Mouse (Mus musculus) kidney, postnatal 10 days (tissue): ENCODE measurements around the gene Mycbp2.
A peak's percentile ranks its signal among the peaks of the same experiment; 100 is the strongest.

Experiments used
- DNase-seq: peaks from one replicate; pipeline ENCODE4 v3.0.0; 2021; ENCODE audit warnings: mixed read lengths

Gene Mycbp2

DNA sequence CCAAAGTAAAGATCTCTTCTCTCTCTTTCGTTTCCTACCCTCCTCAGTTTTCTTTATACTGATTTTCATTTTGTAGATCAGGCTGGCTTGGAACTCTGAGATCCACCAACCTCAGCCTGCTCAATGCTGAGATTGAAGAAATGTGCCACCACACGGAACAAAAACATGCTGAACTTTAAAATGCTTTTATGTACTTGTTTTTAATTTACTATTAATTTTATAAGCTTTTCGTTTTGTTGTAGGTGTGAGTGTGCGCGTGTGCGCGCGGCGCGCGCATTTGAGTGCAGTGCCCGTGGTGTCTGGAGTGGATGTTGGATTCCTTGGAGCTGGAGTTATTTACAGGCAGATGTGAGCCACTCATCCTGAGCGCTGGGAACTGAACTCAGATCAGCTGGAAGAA is 246.3 kb downstream of the Mycbp2 start:
- no peak for DNase-seq

DNA sequence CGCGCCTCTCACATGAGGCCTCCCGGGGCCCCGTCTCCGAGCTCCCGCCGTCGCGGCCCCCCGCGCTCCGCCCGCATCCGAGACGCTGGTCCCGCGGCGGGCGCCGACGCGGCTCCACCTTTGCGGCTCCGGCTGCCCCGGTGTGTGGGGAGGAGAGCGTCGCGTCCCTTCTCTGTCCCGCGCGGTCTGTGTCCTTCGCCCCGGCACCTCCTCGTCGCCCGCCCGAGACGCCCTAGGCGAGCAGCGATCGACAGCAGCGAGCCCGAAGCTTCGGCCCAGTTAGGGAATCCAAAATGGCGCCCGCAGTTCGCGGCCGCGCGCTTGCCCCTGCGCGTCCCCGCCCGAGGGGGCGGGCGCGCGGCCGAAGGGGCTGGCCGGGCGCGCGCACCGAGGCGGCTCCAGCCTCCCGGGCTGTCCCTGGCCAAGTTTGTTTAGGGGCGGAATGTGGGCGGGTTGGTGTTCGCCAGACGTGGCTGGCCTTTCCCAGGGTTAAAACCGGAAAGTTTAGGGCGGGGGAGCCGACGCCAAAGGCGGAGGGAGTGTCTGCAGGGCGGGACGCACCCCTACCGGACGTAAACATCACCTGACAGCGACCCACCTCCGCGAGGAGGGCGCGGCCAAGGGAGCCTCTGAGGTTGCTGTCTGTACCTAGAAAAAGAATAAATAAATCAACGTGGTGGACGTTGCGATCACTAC is 247.2 kb downstream of the Mycbp2 start, which contains the start of gene Fbxl3:
Fbxl3 (minus strand) TSS at position 329 of the 696 bp plus-strand sequence.
- peak; percentile 95 for DNase-seq

DNA sequence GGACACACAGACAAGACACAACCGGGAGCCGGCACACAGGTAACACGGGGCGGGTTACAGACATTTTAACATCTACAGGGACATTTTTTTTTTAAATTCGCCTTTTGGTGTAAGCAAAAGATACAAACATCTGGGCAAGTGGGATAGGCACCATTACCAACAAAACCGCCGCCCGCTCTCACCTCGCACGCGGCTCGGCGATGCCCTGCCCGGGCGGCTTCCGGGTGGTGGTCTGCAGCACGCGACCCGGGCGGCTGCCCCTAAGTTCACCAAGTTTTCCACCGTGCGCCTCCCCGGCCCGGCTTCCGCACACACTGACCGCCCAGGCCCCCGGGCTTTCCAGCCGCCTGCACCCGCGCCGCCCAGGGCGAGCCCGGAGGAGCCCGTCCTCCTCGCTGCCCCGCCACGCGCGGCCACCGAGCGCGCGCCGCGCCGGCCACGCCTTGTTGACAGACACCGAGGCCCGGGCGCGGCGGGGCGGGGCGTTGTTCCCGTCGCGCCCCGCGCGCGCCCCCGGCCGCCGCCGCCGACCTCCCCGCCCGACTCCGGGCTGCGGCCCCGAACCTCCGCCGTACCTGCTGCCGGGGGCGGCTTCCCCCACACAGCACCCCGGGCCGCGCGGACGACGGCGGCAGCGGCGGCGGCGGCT is 247.9 kb downstream of the Mycbp2 start:
- peak; percentile 94 for DNase-seq

DNA sequence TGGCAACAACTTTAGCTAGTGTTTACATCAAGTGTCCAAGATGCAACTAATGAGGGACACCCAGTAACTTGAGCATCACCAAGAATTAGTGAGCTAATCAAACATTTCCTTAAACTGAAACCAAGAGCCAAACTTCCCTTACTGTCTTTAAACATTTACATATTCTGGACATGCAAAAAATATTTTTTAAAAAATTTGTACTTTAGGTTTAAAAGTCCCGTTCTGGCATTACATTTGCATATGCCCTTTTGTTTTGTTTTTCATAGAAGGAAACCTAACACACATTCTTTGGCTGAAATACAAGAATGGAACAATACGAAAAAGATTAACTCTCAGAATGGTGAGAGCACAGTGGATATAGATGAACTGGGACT is 248.4 kb downstream of the Mycbp2 start:
- DNase-seq, result no peak

DNA sequence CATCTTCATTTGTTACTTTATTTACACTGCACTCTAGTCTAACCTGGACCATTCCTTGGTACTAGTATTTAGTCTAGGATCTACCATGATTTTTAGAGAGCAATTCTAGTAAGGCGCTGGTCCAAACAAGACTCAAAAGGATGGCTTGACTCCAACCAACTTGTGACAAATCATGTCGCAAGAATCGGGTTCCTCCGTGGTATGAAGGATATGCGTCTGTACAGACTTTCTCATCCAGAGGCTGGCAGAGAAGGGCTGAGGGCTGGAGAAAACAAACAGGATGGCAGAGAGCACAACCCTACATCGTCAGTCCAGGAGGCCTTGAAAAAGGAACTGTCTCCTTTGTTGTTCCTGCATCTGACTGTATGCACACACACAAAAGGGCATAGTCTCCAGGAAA is 250.0 kb downstream of the Mycbp2 start:
- no peak for DNase-seq

DNA sequence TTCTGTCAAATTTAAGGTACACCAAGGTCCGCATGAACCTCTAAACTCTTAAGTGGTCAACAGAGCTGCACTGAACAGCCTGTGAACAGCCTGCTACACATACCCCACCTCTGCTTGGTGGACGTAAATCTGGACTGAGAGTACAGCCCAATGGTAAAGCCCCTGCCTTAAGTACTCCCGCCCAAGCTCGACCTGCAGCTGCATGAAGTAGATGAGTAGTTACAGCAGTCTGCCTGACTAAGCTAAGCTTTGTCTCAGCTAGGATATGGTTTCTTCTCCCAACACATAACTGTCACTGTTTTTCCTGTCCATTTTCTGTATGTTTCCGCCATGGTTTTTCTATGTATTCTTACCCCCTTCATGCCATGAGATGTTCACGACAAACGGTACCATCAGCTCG is 250.8 kb downstream of the Mycbp2 start:
- DNase-seq, result no peak

DNA sequence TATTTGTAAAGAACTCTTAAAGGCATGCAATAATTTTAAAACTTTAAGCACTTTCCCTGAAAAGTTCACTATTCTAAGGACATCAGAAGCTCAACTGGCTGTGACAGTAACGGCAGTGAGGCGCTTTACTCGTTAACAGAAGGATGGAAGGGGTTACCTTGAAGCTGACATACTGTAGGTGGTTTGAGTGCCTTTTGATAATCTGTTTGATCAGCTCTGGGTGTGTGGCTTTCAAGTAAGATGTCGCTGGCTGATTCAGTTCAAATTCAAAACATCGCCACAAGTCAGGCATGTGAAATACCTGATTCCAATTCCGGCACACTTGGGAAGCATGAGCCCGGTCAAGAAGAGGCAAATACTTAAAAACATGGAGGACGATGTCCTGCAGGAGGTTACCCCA is 251.6 kb downstream of the Mycbp2 start:
- no peak for DNase-seq

DNA sequence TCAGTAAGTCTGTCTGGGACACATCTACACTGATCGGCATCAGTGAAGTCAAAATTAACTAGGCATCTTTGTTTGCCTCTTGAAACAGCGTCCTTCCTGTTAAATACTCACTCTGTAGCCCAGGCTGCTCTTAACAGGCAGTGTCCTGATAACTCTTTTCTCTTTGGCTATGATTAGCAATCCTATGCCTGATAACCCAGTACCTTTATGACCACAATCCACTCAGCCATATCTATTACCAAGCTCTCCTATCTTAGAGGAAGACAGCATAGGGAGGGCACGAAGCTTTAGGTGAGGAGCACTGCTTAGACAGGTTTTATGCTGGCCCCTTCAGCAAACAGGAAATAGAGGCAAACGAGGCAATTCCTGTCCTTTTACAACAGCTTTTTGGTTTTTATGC is 252.9 kb downstream of the Mycbp2 start:
- DNase-seq, result no peak

DNA sequence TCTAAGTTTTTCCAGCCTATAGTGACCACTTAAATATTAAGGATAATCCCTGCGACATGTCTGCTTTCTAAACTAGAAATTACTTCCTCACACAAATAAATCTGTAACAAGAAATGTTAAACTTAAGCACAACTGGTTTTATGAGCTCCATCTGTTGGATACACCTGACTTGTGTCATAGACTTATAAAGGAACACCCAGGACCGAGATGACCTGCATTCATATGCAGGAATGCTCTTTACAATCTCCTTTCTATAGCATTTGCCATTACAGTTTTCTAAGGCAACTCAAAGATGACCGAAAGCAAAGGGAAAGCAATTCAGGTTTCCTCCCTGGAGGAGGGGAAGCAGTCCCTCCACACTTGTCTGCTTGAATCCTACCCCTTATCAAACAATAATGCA is 253.4 kb downstream of the Mycbp2 start:
- DNase-seq, result no peak

DNA sequence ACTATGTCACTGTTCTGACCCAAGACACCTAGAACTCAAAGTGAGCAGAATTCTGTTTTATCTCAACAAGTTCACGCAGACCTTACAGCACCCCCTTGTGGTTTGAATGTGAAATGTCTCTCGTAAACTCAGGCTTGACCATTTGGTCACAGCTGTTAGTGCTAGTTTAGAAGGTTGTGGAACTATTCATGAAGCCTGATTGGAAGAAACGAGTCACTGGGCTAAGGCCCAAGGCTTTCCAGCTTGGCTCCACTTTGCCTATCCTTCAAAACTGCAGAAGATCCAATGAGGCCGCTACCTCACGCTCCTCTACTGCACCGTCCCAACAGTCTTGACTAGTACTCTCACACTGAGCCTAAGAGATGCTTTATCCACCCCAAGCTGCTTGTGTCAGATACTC is 258.0 kb downstream of the Mycbp2 start:
- DNase-seq, result peak; percentile 71

DNA sequence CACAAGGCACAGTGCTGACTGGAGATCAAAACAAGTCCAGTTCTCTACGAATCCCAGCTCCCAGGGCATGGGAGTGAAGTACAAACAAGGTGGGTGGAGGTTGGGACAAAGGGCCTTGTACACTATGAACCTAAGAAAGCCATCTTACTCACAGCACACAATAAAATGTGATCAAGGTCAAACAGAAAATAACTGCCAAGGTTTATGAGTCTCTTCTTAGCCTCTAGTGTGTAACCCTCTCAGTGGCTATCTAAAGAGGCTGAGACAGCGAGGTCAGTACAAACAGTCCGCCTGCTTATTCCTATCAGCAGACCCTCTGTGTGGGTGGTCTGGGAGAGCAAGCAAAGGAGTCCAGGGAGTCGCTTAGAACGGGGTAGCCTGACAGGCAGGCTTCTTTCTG is 258.8 kb downstream of the Mycbp2 start:
- DNase-seq, result no peak

DNA sequence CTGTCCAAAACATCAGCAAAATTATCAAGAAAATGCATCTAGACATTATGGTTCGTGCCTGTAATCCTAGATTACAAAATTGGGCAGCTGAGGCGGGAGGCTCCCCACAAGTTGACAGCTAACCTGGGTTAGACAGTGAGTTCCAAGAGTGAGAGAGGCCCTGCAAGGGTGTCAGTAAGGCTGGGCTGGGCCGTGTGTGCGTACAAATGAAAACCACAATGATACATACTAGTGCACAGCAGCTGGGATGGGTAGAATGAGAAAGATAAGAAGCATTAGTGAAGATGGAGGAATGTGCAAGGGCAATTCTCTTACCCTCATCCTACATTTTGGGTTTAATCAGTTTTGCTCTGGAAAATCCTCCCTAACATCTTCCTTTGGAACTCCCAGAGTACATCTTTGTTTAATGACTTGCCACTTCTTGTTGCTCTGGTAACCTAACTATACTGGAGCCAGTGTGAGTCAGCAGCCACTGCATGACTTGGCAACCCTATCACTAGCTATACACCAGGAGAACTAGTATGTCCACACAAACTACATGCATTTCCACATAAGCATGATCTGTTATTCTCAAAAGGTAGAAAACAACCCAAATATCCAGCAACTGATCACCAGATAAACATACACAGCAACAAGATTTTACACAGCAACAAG is 259.8 kb downstream of the Mycbp2 start:
- DNase-seq, result no peak

DNA sequence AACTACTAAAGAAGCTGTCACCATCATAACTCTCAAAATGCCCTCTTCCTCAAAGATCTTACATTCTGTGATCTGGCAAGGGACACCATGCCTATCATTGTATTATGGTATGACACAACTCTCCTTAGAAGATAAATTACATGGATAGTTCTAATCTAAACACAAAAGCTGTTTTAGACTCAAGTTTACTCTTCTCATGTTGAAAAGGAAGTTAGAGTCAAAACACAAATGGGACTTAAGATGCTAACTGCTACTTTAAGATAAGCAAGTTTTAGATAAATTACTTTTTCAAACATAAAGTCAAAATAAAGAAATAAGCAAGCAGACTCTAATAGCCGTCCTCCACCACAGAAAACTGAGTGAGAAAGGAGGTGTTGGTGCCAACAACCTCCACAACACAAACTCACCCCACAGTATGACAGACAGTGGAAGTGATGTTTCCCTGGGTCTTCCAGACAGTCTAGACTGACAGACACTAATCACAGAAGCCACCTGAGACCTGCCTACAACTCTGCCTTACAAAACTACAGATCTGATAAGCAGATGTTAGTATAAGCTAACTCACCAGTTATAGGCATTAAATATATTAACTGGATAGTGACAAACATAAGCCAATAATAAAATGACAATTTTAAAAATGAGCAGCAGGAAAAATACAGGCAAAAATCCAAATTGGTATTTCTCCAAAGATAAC is 260.6 kb downstream of the Mycbp2 start:
- no peak for DNase-seq

DNA sequence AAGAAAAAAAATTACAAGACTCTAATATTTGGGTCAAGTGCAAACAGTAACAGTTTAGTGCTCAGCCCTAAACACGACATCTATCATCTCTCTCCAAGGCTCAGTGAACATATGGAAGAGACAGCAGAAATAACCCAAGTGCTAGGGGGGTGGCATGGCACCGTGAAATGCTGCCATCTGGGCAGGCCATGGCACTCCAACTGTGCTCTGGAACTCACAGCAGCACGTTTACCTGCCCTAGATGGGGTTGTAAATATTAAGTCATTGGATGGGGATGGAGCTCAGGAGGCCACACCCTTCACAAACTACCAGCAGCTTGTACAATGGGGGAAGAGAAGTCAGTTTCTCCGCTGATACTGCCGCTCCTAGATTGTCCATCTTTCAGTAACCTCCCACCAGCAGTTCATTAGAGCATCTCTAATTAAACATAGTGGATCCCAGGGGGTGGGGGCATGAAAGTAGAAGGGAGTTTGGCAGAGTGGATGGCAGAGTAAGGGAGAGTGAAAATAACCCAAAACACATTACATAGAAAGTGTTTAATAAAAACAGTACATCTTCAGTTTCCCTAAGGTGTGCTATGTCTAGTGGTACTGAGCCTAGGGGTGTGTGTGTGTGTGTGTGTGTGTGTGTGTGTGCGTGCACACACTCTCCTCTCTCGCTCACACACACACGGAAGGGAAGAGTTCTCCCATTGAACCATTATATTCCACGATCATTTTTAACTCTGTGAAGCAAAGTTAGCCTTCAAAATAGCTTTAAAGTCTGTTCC is 267.2 kb downstream of the Mycbp2 start:
- no peak for DNase-seq

DNA sequence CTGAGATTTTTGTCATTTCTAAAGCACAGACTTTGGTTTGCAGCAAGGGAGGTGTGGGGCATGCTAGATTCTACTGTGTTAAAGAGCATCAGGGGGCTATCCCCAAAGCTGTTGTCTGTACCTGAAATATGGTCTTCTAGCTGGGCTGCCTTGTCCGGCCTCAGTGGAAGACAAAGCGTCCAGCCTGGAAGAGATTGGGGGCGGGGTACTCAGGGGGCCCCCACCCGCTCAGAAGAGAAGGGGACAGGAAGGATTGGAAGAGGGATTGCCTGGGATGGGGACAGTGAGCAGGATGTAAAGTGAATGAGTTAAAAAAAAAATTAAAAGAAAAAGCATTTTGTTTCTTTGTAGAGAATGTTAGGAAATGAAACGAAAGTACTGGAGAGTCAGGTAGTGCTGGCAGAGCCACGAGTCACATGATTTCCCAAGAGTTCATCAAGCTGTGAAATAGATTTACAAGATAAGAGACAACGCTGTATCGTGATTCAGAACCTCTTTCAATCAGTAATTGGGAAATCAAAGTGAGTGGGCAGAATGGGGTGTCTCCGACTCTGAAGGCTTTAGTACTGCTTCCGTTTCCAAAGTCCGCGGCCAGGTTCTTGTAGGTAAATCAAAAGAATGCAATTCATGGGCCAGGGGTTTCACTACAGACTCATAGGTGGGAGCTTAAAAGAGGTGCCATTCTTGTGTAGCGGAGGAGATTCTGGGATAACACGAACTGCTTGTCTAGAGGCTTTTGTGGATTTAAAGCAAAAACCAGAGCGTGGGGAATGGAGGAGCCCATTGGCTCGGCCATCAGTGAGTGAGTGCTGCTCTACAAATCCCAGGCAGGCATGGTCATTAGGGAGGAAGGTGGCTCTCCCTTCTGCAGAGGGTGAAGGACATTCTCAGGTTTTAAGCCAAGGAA is 268.4 kb downstream of the Mycbp2 start:
- no peak for DNase-seq

DNA sequence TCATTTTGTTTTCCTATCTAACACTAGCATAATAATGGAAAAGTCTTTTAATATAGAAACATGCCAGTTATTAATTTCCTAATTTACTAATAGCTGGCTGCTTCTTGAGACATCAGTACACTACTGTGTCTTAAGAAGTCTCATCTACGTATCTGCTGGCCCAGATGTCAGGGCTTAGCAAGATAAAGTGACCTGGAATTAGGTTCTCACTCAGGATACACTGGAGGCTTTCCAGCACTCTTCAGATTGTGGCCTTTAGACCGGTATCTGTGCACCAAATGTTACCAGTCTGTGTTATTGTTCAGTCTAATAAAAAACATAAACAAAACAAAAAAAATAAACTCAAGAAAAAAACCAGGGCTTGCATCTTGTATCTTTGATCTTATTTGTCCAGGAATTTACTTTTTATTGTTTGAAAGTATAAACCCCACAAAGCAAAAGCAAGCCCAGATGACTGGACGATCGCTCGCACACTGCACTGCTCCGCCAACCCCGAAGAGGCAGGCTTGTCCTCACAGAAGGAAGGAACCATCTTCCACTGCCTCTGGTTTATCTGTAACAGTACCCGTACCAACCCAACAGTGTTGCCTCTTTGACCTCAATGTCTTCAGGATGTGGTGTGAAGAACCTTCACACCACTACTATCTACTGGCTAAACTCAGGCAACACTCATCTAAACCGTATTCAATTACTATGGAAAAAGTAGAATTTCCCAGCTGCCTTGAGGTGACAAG is 269.2 kb downstream of the Mycbp2 start:
- DNase-seq, result no peak

DNA sequence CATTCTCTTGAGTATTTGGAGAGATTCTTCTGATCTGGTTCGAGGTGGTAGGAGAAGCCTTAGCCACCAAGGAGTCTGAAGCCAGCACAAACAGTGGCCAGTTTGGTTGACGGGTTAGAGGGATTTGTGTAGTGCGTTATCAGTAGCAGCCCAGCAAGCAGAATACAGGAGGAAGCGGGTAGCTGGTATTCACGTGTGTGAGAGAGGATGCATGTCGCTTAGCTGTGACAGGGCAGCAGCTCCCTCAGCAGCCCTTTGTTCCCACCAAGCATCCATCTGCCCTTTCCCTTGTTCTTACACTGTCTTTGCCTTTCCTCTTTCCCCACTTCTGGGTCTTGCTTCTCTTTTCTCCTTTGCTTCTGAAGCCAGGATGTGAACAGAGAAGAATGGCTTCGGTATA is 271.4 kb downstream of the Mycbp2 start:
- DNase-seq, result no peak

DNA sequence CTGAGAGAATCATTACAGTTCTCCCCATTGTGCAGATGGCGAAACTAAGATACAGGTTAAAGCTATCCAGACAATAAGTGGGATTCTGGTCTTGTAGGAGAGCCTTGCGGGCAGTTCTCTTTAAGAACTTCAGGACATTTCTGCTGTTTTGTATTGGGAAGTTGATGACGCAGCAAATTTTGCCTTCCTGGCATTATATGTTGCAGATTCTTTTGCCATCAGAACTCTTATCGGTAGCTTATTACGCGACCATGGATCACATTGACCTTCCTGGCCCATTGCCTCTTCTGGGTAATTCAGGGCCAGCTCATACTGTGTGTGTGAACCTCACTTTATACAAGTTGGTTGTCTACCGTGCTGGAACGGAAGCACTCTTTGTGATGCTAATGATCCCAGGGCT is 272.8 kb downstream of the Mycbp2 start:
- DNase-seq, result no peak

DNA sequence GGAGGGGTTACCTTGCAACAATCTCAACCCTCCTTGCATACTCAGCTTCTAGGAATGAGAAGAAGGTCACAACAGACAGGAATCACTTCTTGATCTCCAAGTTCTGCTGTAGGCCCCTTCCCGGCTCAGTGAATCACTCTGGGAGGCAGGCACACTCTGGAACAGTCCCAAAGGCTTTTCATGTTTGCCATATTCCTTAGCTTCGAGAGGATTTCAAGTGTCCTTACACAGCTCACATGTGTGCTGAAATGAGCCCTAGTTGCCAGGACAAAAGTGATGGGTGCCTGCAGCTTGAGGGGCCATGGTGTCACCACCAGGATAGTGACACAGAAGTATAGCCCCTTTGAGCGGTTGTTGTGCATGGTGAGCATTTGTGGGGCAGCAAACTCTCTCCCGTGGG is 273.9 kb downstream of the Mycbp2 start:
- DNase-seq, result no peak

DNA sequence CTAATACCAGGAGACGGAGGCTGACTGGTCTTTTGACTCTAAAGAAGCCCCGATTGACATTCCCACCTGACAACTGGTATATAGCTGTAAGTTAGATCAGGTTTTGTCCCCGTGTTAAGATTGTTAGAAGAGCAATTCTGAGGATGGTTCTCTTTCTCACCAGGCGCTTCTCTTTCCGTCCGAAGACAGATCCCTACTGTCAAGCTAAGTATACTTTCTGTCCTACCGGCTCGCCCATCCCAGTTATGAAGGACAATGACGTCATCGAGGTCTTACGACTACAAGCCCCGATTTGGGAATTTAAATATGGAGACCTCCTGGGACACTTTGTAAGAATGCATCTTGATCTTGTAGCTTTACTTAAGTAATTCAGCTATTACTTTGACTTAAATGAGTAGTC is 275.1 kb downstream of the Mycbp2 start:
- DNase-seq, result no peak

DNA sequence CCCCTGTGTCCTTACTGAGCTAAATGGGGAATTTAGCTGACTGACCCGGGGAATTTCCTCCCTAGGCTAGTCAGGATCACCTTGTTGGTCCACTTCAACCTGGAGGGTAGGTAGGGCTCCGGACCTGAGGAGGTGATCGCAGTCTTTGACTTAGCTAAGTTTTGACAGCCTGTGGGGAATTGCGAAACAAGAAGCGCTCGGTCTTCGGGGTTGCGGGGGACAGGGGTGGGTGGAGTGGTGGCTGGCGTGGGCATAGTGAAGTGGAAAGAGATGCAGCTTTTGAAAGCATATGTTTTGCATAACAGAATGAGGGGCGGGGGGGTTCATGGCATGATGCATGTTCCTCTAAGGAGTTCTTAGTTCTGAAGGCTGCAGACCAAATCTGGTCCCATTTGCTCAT is 275.8 kb downstream of the Mycbp2 start:
- DNase-seq, result peak; percentile 24
